Mouse (Mus musculus): ENCODE results near the gene Mepce. TPM values are rescaled to one million over a fixed set of nuclear protein-coding genes. Genes with fewer than 3 reads are reported as not detected.

The Mepce gene
- polyA plus RNA-seq, 1 experiment from 2014 or later, result 13.7 TPM

DNA sequence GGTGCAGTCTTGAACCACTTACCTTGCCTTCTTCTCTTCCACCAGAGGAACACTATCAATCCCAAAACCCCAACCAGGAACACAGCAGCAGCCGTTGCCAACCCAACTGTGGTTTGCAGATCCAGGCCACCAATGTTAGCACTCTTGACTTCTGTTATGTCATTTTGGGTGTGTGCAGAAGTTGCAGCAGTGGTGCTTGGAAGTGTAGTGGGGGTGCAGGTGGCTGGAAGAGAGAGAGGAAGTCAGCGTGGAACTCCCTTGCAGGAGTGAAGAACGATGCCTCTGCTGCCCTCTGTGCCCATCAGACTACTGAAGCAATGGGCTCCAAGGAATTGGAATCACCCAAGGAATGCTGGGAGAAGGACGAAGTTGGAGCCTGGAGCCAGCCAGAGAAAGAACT is 43.7 kb upstream of the Mepce start:
- no peak overlapping the region for H3K4me2 ChIP-seq (replicated peaks; ENCODE audit: low read depth, low read length)
- H3K4me3 ChIP-seq (ENCODE audit: low read depth, low read length), result no peak overlapping the region
- WGBS, result 70% methylated on average over 4 of the region's 4 CpGs
- TF ChIP-seq EP300 (IDR thresholded peaks at IDR 0.05), result no peak
- no peak for TF ChIP-seq CTCF (IDR thresholded peaks at IDR 0.05)
- H3K4me1 ChIP-seq (ENCODE audit: insufficient read depth, low read depth, low read length), result no peaks in the 10 kb centered on the region
- no peak overlapping the region for H3K9ac ChIP-seq (replicated peaks; ENCODE audit: low read depth)
- H3K36me3 ChIP-seq (ENCODE audit: insufficient read depth, low read length), result no peaks in the 10 kb centered on the region
- ATAC-seq (no peak), DNase-seq (ENCODE audit: low spot score) (peak; percentile 29)
- H3K27me3 ChIP-seq (replicated peaks; ENCODE audit: insufficient read depth, low read length), result no peaks in the 10 kb centered on the region
- H3K27ac ChIP-seq (ENCODE audit: low read length), result no peak overlapping the region
- no peaks in the 10 kb centered on the region for H3K9me3 ChIP-seq (ENCODE audit: low read length)

DNA sequence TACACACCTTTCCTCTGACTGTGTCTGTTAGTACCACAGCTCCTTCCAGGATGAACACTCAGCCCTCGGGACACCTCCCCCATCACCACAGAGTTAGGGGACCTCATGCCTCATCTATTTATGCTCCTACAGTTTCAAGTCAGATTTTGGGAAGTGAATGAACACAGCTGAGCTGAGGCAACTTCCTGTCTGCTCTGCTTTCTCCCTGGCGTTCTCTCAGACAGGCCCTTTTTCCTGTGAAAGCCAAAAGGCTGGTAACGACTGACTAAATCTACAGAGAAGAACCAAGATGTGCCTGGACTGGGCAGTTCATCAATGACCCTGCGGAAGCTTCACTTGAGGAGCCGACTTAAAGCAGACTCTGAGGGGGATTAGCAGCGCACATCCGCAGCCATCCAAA is 42.8 kb upstream of the Mepce start:
- Histone ChIP-seq H3K36me3 (ENCODE audit: insufficient read depth, low read length) (no peaks in the 10 kb centered on the region), H3K9ac (replicated peaks; ENCODE audit: low read depth) (no peak overlapping the region), H3K27ac (ENCODE audit: low read length) (no peak overlapping the region), H3K4me1 (ENCODE audit: insufficient read depth, low read depth, low read length) (no peaks in the 10 kb centered on the region), H3K4me3 (ENCODE audit: low read depth, low read length) (no peak overlapping the region), H3K27me3 (replicated peaks; ENCODE audit: insufficient read depth, low read length) (no peaks in the 10 kb centered on the region), H3K4me2 (replicated peaks; ENCODE audit: low read depth, low read length) (no peak overlapping the region), H3K9me3 (ENCODE audit: low read length) (no peaks in the 10 kb centered on the region)
- no peak for TF ChIP-seq CTCF (IDR thresholded peaks at IDR 0.05)
- TF ChIP-seq EP300 (IDR thresholded peaks at IDR 0.05), result no peak
- no peak for ATAC-seq
- 62% methylated on average over 7 of the region's 7 CpGs for WGBS
- DNase-seq (ENCODE audit: low spot score), result no peak

DNA sequence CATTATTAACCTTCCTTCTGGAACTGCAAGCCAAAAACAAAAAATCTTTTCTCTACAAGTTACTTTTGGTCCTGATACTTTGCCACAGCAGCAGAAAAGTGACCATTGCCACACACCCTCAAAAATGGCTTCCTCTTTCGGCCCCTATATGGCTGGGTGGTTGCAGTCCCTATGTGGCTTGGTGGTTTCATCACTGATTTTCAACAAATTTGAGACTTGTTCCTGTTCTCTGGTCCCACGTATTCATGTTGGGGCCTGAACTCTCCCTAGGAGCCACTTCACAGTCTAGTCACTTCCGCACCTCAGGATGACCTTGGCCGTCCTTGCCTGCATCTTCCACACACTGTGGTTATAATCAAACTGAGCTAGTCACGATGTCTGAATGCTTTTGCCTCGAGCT is 41.2 kb upstream of the Mepce start:
- WGBS, result 83% methylated on average over 6 of the region's 6 CpGs
- Histone ChIP-seq H3K9ac (replicated peaks; ENCODE audit: low read depth) (no peak overlapping the region), H3K27me3 (replicated peaks; ENCODE audit: insufficient read depth, low read length) (no peaks in the 10 kb centered on the region), H3K36me3 (ENCODE audit: insufficient read depth, low read length) (no peaks in the 10 kb centered on the region), H3K4me2 (replicated peaks; ENCODE audit: low read depth, low read length) (no peak overlapping the region), H3K4me3 (ENCODE audit: low read depth, low read length) (no peak overlapping the region), H3K4me1 (ENCODE audit: insufficient read depth, low read depth, low read length) (no peaks in the 10 kb centered on the region), H3K27ac (ENCODE audit: low read length) (no peak overlapping the region), H3K9me3 (ENCODE audit: low read length) (no peaks in the 10 kb centered on the region)
- TF ChIP-seq CTCF (IDR thresholded peaks at IDR 0.05) (no peak), EP300 (IDR thresholded peaks at IDR 0.05) (no peak)
- DNase-seq (ENCODE audit: low spot score) (peak; percentile 43), ATAC-seq (no peak)

DNA sequence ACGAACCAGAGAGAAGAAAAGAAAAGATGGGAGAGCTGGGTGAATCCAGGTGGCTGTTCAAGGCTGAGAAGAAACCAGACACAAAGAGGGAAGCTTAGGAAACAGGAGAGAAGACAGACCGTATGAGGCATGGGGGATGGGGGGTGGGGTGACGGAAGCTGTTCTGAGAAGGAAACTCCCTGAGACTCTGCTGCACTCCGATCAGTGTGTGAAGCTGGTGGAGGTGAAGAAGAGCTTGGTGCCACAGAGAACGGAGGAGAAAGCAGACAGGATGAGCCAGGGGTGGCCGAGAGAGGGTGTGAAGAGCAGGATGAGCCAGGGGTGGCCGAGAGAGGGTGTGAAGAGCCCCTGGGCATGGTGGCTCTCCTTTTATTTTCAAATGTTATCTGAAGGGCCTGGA is 39.0 kb upstream of the Mepce start:
- no peak for DNase-seq (ENCODE audit: low spot score)
- H3K27ac ChIP-seq (ENCODE audit: low read length), result no peak overlapping the region
- H3K4me2 ChIP-seq (replicated peaks; ENCODE audit: low read depth, low read length), result no peak overlapping the region
- H3K36me3 ChIP-seq (ENCODE audit: insufficient read depth, low read length), result no peaks in the 10 kb centered on the region
- H3K4me3 ChIP-seq (ENCODE audit: low read depth, low read length), result no peak overlapping the region
- no peaks in the 10 kb centered on the region for H3K9me3 ChIP-seq (ENCODE audit: low read length)
- H3K27me3 ChIP-seq (replicated peaks; ENCODE audit: insufficient read depth, low read length), result no peaks in the 10 kb centered on the region
- no peak overlapping the region for H3K9ac ChIP-seq (replicated peaks; ENCODE audit: low read depth)
- 50% methylated on average over 7 of the region's 7 CpGs for WGBS
- H3K4me1 ChIP-seq (ENCODE audit: insufficient read depth, low read depth, low read length), result no peaks in the 10 kb centered on the region
- TF ChIP-seq EP300 (IDR thresholded peaks at IDR 0.05), result no peak
- TF ChIP-seq CTCF (IDR thresholded peaks at IDR 0.05), result no peak
- ATAC-seq, result no peak

DNA sequence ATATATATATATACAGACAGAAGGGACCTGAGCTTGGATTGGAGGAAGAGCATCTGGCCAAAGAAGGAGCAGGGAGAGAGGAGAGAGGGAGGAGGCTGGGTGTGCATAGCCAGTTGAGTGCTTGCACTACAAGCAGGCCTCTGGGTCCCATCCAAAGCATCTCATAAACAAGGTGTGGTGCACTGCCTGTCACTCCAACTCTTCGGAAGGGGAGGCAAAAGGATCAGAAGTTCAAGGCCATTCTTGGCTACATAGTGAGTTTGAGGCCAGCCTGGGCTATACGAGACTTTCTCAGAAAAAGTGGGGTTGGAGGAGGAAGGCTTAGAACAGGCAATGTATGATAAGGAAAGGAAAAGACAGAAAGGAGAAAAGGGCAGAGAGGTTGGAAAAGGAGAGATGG is 38.5 kb upstream of the Mepce start:
- no peak for TF ChIP-seq EP300 (IDR thresholded peaks at IDR 0.05)
- TF ChIP-seq CTCF (IDR thresholded peaks at IDR 0.05), result no peak
- 71% methylated on average over 2 of the region's 2 CpGs for WGBS

DNA sequence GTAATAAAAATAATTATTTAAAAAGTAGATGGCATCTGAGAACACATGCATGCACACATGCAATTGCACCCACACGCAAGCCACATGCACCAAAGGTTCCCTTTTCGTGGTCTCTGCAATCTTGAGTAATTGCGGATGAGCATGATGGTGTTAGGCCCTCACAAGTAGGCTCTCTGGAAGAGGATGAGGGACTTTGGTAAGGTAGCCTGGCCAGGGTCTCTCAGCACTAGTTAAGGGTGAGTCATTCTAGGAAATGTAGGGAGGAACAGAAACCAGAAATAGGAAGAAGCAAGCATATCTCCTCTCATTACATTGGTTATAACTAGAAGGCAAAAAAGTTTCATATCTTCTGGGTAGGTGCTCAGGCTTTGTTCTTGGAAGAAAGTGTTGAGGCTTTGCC is 37.6 kb upstream of the Mepce start:
- no peaks in the 10 kb centered on the region for H3K9me3 ChIP-seq (ENCODE audit: low read length)
- no peak overlapping the region for H3K4me2 ChIP-seq (replicated peaks; ENCODE audit: low read depth, low read length)
- no peak overlapping the region for H3K9ac ChIP-seq (replicated peaks; ENCODE audit: low read depth)
- no peak overlapping the region for H3K27ac ChIP-seq (ENCODE audit: low read length)
- no peaks in the 10 kb centered on the region for H3K4me1 ChIP-seq (ENCODE audit: insufficient read depth, low read depth, low read length)
- H3K27me3 ChIP-seq (replicated peaks; ENCODE audit: insufficient read depth, low read length), result no peaks in the 10 kb centered on the region
- DNase-seq (ENCODE audit: low spot score), result no peak
- TF ChIP-seq CTCF (IDR thresholded peaks at IDR 0.05), result no peak
- no peak for ATAC-seq
- 87% methylated on average over 3 of the region's 3 CpGs for WGBS
- H3K36me3 ChIP-seq (ENCODE audit: insufficient read depth, low read length), result no peaks in the 10 kb centered on the region
- no peak overlapping the region for H3K4me3 ChIP-seq (ENCODE audit: low read depth, low read length)

More for the DNA sequence above, 38.5 kb upstream of the Mepce start:
- no peaks in the 10 kb centered on the region for H3K4me1 ChIP-seq (ENCODE audit: insufficient read depth, low read depth, low read length)
- DNase-seq (ENCODE audit: low spot score) (no peak), ATAC-seq (no peak)
- no peak overlapping the region for H3K4me3 ChIP-seq (ENCODE audit: low read depth, low read length)
- no peak overlapping the region for H3K27ac ChIP-seq (ENCODE audit: low read length)
- H3K36me3 ChIP-seq (ENCODE audit: insufficient read depth, low read length), result no peaks in the 10 kb centered on the region
- H3K9me3 ChIP-seq (ENCODE audit: low read length), result no peaks in the 10 kb centered on the region
- no peak overlapping the region for H3K4me2 ChIP-seq (replicated peaks; ENCODE audit: low read depth, low read length)
- no peaks in the 10 kb centered on the region for H3K27me3 ChIP-seq (replicated peaks; ENCODE audit: insufficient read depth, low read length)
- H3K9ac ChIP-seq (replicated peaks; ENCODE audit: low read depth), result no peak overlapping the region

DNA sequence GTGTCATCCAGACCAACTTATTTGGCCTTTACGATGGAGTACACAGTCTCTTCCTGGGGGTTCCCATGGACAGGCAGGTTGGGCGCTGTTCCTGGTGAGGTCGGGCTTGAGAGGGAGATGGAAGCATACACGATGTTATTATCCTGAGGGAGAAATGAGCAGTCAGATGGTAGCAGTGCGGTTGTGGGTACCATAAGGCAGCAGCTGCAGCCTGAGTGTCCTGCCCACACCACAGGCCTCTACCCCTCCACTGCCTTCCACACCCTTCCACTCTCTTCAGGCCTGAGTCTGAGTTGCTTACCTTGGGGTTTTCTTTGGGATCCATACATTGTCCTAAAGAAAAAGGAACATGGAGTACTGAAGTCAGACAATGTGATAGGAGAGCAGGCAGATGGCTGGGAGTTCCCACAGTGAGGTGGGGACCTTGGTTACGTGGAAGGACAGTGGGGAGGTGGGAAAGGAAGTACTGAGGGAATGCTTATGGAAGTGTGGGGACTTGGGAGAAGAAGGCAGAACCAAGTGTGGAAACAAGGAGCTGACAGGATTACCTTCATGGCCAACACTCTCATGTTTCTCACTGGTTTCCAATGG is 36.1 kb upstream of the Mepce start:
- H3K36me3 ChIP-seq (ENCODE audit: insufficient read depth, low read length), result no peaks in the 10 kb centered on the region
- no peaks in the 10 kb centered on the region for H3K27me3 ChIP-seq (replicated peaks; ENCODE audit: insufficient read depth, low read length)
- no peak overlapping the region for H3K4me2 ChIP-seq (replicated peaks; ENCODE audit: low read depth, low read length)
- TF ChIP-seq CTCF (IDR thresholded peaks at IDR 0.05), result no peak
- TF ChIP-seq EP300 (IDR thresholded peaks at IDR 0.05), result no peak
- no peak overlapping the region for H3K9ac ChIP-seq (replicated peaks; ENCODE audit: low read depth)
- no peak overlapping the region for H3K27ac ChIP-seq (ENCODE audit: low read length)
- ATAC-seq (no peak), DNase-seq (ENCODE audit: low spot score) (no peak)
- H3K4me3 ChIP-seq (ENCODE audit: low read depth, low read length), result no peak overlapping the region
- no peaks in the 10 kb centered on the region for H3K4me1 ChIP-seq (ENCODE audit: insufficient read depth, low read depth, low read length)
- no peaks in the 10 kb centered on the region for H3K9me3 ChIP-seq (ENCODE audit: low read length)
- 87% methylated on average over 6 of the region's 6 CpGs for WGBS

All from lung, postnatal 0 days (tissue).